Mouse (Mus musculus): ENCODE data around the gene Pdcd7. TPM values are rescaled to one million over a fixed set of nuclear protein-coding genes. Genes with fewer than 3 reads are reported as not detected.

Pdcd7 gene
- polyA plus RNA-seq, 1 experiment: 19.8 TPM

DNA sequence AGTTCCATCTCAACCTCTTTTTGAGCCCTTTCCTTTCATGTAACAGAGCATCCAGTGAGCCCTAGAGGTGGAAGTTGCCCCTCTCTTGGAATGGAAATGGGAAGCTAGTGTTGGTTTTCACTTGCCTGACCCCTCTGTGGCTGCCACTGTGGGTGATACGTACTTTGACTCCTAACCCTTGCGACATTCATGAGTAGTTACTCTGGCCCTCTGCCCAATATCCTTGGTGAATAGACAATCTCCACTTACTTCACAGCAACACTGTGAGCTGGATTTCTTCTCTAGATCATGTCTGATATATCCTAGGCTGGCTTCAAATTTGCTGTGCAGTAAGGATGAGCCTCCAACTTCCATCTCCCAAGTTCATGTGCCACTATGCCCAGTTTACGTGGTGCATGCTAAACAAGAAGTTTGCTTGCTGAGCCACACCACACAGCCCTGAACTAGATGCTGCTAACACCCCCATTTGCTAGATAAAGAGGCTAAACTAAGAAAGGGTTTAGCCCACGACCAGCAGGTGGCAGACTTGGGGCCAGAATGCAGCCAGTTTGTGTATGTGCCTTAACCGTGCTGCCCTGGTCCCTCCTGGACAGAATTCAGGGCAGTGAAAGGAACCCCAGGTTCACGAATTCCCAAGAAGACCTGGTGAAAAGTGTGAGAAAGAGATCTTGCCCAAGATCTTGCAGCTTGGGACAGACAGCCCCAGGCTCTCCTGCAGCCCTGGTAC, 46.9 kb downstream of the Pdcd7 start:
- 26% methylated on average over 6 of the region's 6 CpGs for WGBS
- peak; percentile 34 to 54 for DNase-seq
- no peak overlapping the region for H3K27ac ChIP-seq (ENCODE audit: insufficient read depth, low read length)
- no peaks in the 10 kb centered on the region for H3K4me1 ChIP-seq (ENCODE audit: control insufficient read depth, insufficient read depth, low read length)
- H3K4me3 ChIP-seq (replicated peaks; ENCODE audit: insufficient read depth, low read depth, low read length): no peak overlapping the region
- no peaks in the 10 kb centered on the region for H3K27me3 ChIP-seq (ENCODE audit: control insufficient read depth, insufficient read depth, low read length)
- TF ChIP-seq CTCF (IDR thresholded peaks at IDR 0.05; ENCODE audit: borderline replicate concordance, insufficient read depth, low read depth, low read length) (peak; percentile 73; the same call in 1 of the 2 replicates), POLR2A (IDR thresholded peaks at IDR 0.05; ENCODE audit: borderline replicate concordance, insufficient read depth, low read length) (no peak)

DNA sequence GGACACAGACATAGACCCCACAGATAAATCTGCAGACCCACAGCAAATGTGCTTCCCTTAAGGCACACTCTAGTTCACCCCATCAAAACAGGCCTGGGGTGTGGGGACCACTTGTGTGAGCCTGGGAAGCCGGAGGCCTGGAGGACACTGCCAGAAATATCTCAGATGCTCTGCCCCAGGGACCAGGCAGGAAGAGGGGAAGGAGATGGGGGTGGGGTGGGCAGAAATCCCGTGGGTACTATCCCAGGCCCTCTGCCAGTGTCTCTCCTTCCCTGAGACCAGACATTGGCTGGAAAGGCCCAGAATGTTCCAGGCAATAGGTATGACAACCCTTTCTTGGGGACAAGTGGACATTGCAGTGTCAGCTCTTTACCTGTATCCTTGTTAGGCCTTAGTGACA, 47.7 kb downstream of the Pdcd7 start:
- 36% methylated on average over 2 of the region's 2 CpGs for WGBS

DNA sequence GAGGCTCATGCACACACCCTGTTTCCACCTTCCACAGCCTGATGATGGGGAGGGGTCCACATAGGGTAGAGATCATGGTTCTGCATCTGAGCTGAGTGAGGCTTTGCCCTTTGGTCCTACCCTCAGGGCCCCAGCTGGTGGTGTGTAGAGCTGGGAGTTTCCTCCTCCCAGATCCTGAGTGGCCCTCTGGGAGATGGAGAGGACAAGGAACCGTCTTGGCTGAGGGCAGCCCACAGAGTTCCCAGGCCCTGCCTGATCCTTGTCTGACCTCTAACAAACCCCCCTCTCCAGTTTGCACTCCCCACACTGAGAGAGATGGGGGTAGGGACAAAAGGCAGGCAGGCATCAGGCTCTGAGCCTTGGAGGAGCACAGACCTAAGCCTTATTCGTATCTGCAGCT, 48.5 kb downstream of the Pdcd7 start:
- TF ChIP-seq CTCF (IDR thresholded peaks at IDR 0.05; ENCODE audit: borderline replicate concordance, insufficient read depth, low read depth, low read length) (no peak), POLR2A (IDR thresholded peaks at IDR 0.05; ENCODE audit: borderline replicate concordance, insufficient read depth, low read length) (no peak)
- no peaks in the 10 kb centered on the region for H3K4me1 ChIP-seq (ENCODE audit: control insufficient read depth, insufficient read depth, low read length)
- no peaks in the 10 kb centered on the region for H3K27me3 ChIP-seq (ENCODE audit: control insufficient read depth, insufficient read depth, low read length)
- 68% methylated on average over 2 of the region's 2 CpGs for WGBS
- H3K27ac ChIP-seq (ENCODE audit: insufficient read depth, low read length): no peak overlapping the region
- H3K4me3 ChIP-seq (replicated peaks; ENCODE audit: insufficient read depth, low read depth, low read length): no peak overlapping the region
- DNase-seq: no peak

More for the DNA sequence above, 47.7 kb downstream of the Pdcd7 start:
- no peaks in the 10 kb centered on the region for H3K4me1 ChIP-seq (ENCODE audit: control insufficient read depth, insufficient read depth, low read length)
- TF ChIP-seq CTCF (IDR thresholded peaks at IDR 0.05; ENCODE audit: borderline replicate concordance, insufficient read depth, low read depth, low read length): no peak
- no peak for TF ChIP-seq POLR2A (IDR thresholded peaks at IDR 0.05; ENCODE audit: borderline replicate concordance, insufficient read depth, low read length)
- H3K27ac ChIP-seq (ENCODE audit: insufficient read depth, low read length): no peak overlapping the region
- DNase-seq: no peak
- no peak overlapping the region for H3K4me3 ChIP-seq (replicated peaks; ENCODE audit: insufficient read depth, low read depth, low read length)
- no peaks in the 10 kb centered on the region for H3K27me3 ChIP-seq (ENCODE audit: control insufficient read depth, insufficient read depth, low read length)

DNA sequence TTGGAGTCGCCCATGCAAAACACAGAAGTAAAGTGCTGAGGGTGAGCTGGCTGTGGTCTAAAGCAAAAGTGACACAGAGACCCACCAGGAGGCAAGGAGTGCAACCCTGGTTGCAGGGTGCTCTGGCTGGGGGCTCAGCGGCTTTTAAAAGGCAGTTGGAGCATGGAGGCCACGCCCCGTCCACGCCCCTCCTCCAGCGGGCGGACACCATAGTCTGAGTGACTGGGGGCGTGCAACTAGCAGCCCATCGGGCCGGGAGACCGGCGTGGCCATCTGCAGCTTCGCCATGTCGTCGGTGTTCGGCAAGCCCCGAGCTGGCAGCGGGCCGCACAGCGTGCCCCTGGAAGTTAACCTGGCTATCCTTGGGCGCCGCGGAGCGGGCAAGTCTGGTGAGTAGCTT, 52.4 kb downstream of the Pdcd7 start, which contains the start of gene Rasl12:
Rasl12 (plus strand) TSS at position 228 of the 400 bp plus-strand sequence.
- 1% methylated on average over 24 of the region's 24 CpGs for WGBS
- peak; percentile 35 to 41 for DNase-seq
- no peak within 1 kb of the TSS for H3K27ac ChIP-seq (ENCODE audit: insufficient read depth, low read length)
- TF ChIP-seq CTCF (IDR thresholded peaks at IDR 0.05; ENCODE audit: borderline replicate concordance, insufficient read depth, low read depth, low read length): no peak
- TF ChIP-seq POLR2A (IDR thresholded peaks at IDR 0.05; ENCODE audit: borderline replicate concordance, insufficient read depth, low read length): no peak
- no peaks in the 10 kb centered on the region for H3K27me3 ChIP-seq (ENCODE audit: control insufficient read depth, insufficient read depth, low read length)
- H3K4me3 ChIP-seq (replicated peaks; ENCODE audit: insufficient read depth, low read depth, low read length): peak within 1 kb of the TSS; percentile 25
- H3K4me1 ChIP-seq (ENCODE audit: control insufficient read depth, insufficient read depth, low read length): no peaks in the 10 kb centered on the region

DNA sequence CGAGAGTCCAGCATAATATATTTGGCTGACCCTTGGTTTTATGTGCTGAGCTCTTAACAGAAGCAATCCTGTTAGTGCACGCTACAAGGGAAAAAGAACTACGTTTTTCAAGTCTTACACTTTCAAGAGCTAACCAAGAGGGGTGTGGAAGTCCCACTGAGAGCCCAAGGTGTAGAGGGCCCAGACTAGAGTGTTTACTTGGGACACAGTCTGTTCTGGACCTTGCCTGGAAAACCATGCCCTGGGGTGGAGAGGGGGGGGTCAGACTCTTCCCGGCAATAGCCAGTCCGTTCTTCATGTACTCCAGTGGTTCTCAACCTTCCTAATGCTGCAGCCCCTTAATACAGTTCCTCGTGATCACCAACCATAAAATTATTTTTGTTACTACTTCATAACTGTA, 54.0 kb downstream of the Pdcd7 start:
- H3K27me3 ChIP-seq (ENCODE audit: control insufficient read depth, insufficient read depth, low read length): no peaks in the 10 kb centered on the region
- H3K27ac ChIP-seq (ENCODE audit: insufficient read depth, low read length): no peak overlapping the region
- TF ChIP-seq CTCF (IDR thresholded peaks at IDR 0.05; ENCODE audit: borderline replicate concordance, insufficient read depth, low read depth, low read length) (no peak), POLR2A (IDR thresholded peaks at IDR 0.05; ENCODE audit: borderline replicate concordance, insufficient read depth, low read length) (no peak)
- 93% methylated on average over 6 of the region's 6 CpGs for WGBS
- H3K4me3 ChIP-seq (replicated peaks; ENCODE audit: insufficient read depth, low read depth, low read length): no peak overlapping the region
- H3K4me1 ChIP-seq (ENCODE audit: control insufficient read depth, insufficient read depth, low read length): no peaks in the 10 kb centered on the region; the same call in 1 of the 2 replicates
- DNase-seq: no peak

DNA sequence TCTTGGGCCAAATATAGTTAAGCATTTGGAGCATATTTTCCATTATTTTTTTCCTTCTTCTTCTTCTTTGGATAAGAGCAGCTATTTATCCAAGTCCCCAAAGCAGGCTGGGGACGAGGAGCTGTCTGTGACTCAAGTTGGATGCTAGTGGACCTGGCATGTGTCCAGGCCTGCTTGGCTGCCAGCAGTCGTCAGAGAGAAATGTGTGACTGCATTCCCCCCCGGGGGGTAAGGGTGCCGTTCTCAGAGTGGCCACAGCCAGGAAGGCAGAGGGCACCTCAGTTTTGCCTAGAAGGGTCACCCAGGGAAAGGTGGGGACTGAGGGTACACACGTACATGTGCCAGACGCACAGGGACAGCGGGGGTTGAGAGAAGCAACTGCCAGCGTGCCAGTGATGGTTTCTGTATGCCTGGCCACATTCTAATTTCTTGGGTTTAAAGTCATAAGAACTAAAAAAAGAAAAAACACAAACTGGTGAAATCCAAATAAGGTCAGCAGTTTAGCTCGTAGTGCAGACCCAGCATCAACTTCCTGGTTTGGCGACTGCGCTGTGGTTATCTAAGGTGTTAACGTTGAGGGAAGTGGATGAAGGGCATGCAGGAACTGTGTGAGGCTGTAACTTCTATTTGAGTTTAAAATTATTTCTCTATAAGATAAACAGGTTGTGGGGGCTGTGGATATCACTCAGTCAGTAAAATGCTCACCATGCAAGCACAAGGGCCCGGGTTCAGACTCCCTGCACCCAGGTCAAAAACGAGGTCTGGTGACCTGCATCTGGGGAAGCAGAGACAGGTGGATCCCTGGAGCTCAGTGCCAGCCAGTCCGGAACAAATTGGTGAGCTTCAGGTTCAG, 58.7 kb downstream of the Pdcd7 start:
- no peaks in the 10 kb centered on the region for H3K27me3 ChIP-seq (ENCODE audit: control insufficient read depth, insufficient read depth, low read length)
- H3K4me1 ChIP-seq (ENCODE audit: control insufficient read depth, insufficient read depth, low read length): no peaks in the 10 kb centered on the region; the same call in 1 of the 2 replicates
- no peak for TF ChIP-seq CTCF (IDR thresholded peaks at IDR 0.05; ENCODE audit: borderline replicate concordance, insufficient read depth, low read depth, low read length)
- TF ChIP-seq POLR2A (IDR thresholded peaks at IDR 0.05; ENCODE audit: borderline replicate concordance, insufficient read depth, low read length): no peak
- H3K4me3 ChIP-seq (replicated peaks; ENCODE audit: insufficient read depth, low read depth, low read length): peak overlapping the region; percentile 50
- 25% methylated on average over 15 of the region's 15 CpGs for WGBS
- no peak overlapping the region for H3K27ac ChIP-seq (ENCODE audit: insufficient read depth, low read length)
- peak; percentile 79 for DNase-seq

DNA sequence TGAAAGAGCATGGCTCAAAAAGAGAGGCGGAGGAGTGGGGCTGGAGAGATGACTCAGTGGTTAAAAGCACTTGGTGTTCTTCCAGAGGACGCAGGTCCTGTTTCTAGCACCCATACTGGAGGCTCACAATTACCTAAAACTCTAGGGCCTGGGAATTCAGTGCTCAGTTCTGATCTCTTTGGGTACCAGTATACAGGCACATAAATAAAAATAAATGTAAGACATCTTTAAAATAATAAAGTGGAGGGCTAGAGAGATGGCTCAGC, 59.2 kb downstream of the Pdcd7 start:
- TF ChIP-seq POLR2A (IDR thresholded peaks at IDR 0.05; ENCODE audit: borderline replicate concordance, insufficient read depth, low read length) (no peak), CTCF (IDR thresholded peaks at IDR 0.05; ENCODE audit: borderline replicate concordance, insufficient read depth, low read depth, low read length) (no peak)
- 56% methylated on average over 2 of the region's 2 CpGs for WGBS
- peak in 1 of 2 experiments; percentile 27 for DNase-seq
- Histone ChIP-seq H3K27me3 (ENCODE audit: control insufficient read depth, insufficient read depth, low read length) (no peaks in the 10 kb centered on the region), H3K27ac (ENCODE audit: insufficient read depth, low read length) (no peak overlapping the region), H3K4me3 (replicated peaks; ENCODE audit: insufficient read depth, low read depth, low read length) (no peak overlapping the region), H3K4me1 (ENCODE audit: control insufficient read depth, insufficient read depth, low read length) (no peaks in the 10 kb centered on the region; the same call in 1 of the 2 replicates)

Data from cerebellum, adult 2 months (tissue).